10 mouse cellular contexts compared by ENCODE assay signal in the genomic region with DNA sequence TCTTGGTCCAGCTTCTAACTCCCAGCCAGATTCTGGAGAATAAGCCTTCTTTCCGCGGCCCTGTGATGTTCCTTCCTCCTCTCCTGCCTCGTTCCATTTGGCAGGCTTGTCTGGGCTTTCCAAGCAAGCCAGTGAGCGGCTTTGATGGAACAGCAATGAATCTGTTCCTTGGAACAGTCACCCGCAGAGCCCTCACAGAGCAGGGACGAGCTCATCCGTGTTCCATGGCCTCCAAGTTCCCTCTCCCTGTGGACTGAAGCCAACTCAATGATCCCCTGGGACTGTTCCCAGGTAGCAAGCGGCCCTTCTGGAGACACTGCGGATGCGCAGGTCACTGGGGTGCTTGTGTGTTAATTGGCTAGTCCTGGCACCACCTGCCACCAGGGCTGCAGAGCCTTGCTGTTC. TPM values are rescaled to one million over a fixed set of nuclear protein-coding genes. Genes with fewer than 3 reads are reported as not detected.
DNase-seq lines count a peak whose midpoint lies in the region; TF ChIP-seq lines count a peak whose summit lies in the region.
"Had no signal": no experiment of that assay in that cellular context is flagged by ENCODE, and none has a peak within 500 bp of the region (broad histone marks: within the 10 kb centered on the region; RNA-seq: fewer than 3 reads in every experiment).

No protein-coding gene starts in this region.

- no peaks in the 10 kb centered on the region for H3K79me2 ChIP-seq in heart, adult 2 months (replicated peaks; ENCODE audit: control insufficient read depth, insufficient read depth, low read length)

- no peaks in the 10 kb centered on the region for H3K27me3 ChIP-seq in heart, adult 2 months (ENCODE audit: control insufficient read depth, insufficient read depth, low read length)

- no peak for TF ChIP-seq EP300 in heart, adult 2 months (IDR thresholded peaks at IDR 0.05; ENCODE audit: insufficient read depth, low read depth, low read length)

- H3K36me3 ChIP-seq in heart, adult 2 months (ENCODE audit: control insufficient read depth, insufficient read depth, low read length): no peaks in the 10 kb centered on the region

- H3K27ac ChIP-seq in heart, adult 2 months: no peak overlapping the region

- no peak for TF ChIP-seq POLR2A in heart, adult 2 months (IDR thresholded peaks at IDR 0.05; ENCODE audit: insufficient read depth, low read depth, low read length)
- no peak for TF ChIP-seq POLR2A in lung, adult 2 months (IDR thresholded peaks at IDR 0.05; ENCODE audit: borderline replicate concordance, extremely low read depth, low read depth, low read length)

- intact Hi-C loops in heart, adult 2 months (cut with DNase I): no loop called here
- intact Hi-C loops in left cerebral cortex, postnatal 10 days (cut with DNase I): no loop called here

- DNase-seq in heart, adult 11 months: peak; percentile 88
- DNase-seq in heart, adult 2 months: no peak
- peak; percentile 27 for DNase-seq in ZHBTc4 (ENCODE audit: low read depth, low spot score)
- peak; percentile 73 to 78 for DNase-seq in cerebellum, postnatal 14 days
- peak; percentile 45 to 66 for DNase-seq in left cerebral cortex, postnatal 10 days (ENCODE audit: extremely low spot score in 1 of 2, low spot score in 2 of 2)
- DNase-seq in ovary, postnatal 10 days (ENCODE audit: low spot score): no peak
- no peak for DNase-seq in embryo, embryonic 10 days (ENCODE audit: low spot score)
- DNase-seq in lung, adult 2 months: no peak
- DNase-seq: embryo, embryonic 11 days; heart, postnatal 14 days had no signal

- H3K4me3 ChIP-seq in heart, adult 2 months: no peak overlapping the region
- H3K4me3 ChIP-seq in lung, adult 2 months (replicated peaks; ENCODE audit: extremely low read depth, low read depth, low read length): no peak overlapping the region

- WGBS in heart, adult 2 months: 65% methylated on average over 10 of the region's 10 CpGs
- 81% methylated on average over 10 of the region's 10 CpGs for WGBS in lung, adult 2 months

- peaks cover under 1% of the 10 kb centered on the region for H3K4me1 ChIP-seq in heart, adult 2 months (ENCODE audit: control insufficient read depth, insufficient read depth, low read length)
- no peaks in the 10 kb centered on the region; the same call in 1 of the 2 replicates for H3K4me1 ChIP-seq in lung, adult 2 months (ENCODE audit: control insufficient read depth, insufficient read depth, low read length)

- no peak for TF ChIP-seq CTCF in heart, adult 2 months (IDR thresholded peaks at IDR 0.05)
- TF ChIP-seq CTCF in lung, adult 2 months (IDR thresholded peaks at IDR 0.05; ENCODE audit: insufficient read depth, low read length): no peak

- no peak overlapping the region for H3K9ac ChIP-seq in heart, adult 2 months (ENCODE audit: low read depth, low read length)

RNA-seq across cellular contexts. Expression of a gene that starts 21.7 kb away (rescaled TPM):
- total RNA-seq in heart, adult 2 months (2021): 10 to 100 TPM; 52.2 to 67.6 TPM
- polyA plus RNA-seq in heart, adult 2 months (2012; rRNA removed): 51.7 and 52.2 TPM in 2 replicates
- total RNA-seq in left cerebral cortex, postnatal 10 days (2021): 10 to 100 TPM; 66.1 to 77.0 TPM
- 15.0 and 23.3 TPM in 2 replicates for polyA plus RNA-seq in lung, adult 2 months (2012; rRNA removed)

Comparison
In these comparisons a context has a peak if more than half of its experiments do, and no peak if none do; other contexts are left out.
1. DNase-seq: peak in heart, adult 11 months (single experiment), ZHBTc4 (single experiment), cerebellum, postnatal 14 days (2 of 2) and left cerebral cortex, postnatal 10 days (2 of 2); none in heart, adult 2 months (0 of 2), ovary, postnatal 10 days (single experiment), embryo, embryonic 10 days (single experiment) and lung, adult 2 months (single experiment).